Mouse (Mus musculus) layer of hippocampus, postnatal 36 days (tissue): ENCODE measurements around the gene Tinagl1. TPM values are rescaled to one million over a fixed set of nuclear protein-coding genes. Genes with fewer than 3 reads are reported as not detected.

Experiments
- DNase-seq, 2 experiments: peaks; one replicate each; pipeline ENCODE4 v3.0.0; 2022
- total RNA-seq, 2 experiments: library from RNA; stranded (reverse); gene quantifications; 2 replicates each; pipeline ENCODE4 v1.2.3; 2021

Gene Tinagl1
- total RNA-seq, 2 experiments from 2014 or later = 6.2 to 9.9 TPM

DNA sequence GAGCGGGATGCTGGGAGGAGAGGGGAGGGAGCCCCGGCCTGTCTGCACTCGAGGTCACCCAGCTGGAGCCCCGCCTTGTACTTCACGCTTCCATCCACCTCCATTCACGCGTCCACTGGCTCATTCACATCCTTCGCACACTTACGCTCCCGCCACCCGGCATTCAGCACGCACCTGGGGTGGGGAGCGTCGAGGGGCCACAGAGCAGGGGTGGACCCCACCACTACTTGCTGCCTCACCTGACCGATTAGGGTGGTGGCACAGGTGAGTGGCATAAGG, 35.8 kb downstream of the Tinagl1 start, which contains the start of gene Hcrtr1:
TSS of gene Hcrtr1 (minus strand) at position 146 of the 279 bp plus-strand sequence.
- DNase-seq = no peak

DNA sequence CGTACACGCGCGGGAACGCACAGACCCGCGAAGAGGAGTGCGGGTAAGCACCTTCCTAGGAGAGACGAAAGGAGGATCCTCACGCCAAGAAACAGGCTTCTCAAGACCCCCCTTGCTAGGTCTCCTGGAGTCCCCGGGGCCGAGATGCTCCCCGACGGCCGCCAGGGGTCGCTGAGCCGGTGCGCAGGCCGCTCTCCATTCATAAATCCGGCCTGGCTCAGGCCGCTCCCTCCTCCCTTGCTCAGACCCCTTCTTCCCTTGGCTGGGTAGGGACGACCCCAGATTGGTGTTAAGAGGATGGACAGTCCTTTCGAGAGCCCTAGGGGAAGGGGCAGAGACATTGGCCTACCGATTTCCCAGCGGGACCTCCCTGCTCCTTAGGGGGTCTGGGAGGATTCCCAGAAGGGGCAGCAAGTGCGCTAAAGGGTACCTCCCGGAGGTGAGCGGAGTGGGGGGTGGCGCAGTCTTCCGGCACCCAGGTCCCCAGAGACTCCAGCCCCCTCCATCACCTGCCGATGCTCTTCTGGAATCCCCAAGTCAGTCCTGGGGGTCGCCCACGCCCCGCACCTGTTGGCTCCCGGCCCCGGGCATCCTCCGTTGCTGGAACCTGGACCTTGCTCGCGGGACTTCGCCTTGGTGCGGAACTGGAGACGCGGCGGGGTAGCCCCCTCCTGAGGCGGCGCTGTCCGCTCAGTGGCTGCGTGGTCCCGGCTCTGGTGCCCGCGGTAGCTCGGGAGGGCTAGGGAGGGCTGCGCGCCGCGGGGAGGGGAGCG, 36.3 kb downstream of the Tinagl1 start:
- peak; percentile 62 to 71 for DNase-seq

DNA sequence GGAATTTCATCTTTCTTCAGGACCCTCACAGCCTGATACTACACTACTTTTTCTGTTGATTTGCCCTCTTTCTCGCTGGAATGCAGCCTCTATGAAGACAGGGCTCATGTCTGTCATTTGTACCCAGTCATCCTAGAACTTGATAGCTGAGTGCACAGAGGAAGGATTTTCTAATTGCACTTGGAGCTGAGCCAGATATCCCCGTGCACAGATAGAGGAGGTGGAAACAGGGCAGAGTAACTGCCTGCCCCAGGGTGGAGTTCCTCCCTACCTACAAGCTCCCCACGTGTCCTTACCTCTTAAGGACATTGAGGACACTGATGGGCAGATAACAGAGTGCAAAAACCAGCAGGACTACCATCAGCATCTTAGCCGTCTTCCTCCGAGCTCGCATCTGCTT, 41.5 kb downstream of the Tinagl1 start:
- no peak for DNase-seq

DNA sequence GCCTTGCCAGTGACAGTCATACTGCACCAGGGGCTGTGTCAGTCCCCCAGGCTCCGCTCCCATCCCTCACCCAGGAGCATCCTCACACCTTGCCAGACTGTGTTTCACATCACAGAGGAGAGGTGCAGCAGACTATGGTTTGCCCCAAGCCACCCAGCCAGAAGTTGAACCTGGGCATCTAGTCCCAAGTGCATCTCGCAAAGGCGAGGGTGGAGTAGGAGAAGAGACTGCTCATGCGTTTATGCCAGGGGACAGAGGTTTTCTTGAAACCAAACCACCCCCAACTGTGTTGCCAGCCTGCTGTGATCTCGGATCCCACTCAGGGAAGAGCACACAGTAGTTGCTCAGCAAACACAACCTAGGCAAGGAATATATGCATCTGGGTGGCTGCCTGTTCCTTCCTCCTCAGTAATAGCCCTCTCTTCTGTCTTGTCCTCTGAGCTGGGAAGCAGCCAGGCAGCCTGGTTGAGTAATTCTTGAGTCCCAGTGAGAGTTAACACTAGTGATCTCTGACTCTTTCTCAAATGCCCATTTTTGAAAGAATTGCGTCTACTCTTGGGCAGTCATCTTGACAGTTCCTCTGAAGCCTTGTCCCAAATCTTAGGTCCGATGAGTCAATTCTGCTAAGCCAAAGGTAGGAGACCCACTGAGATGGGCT, 43.3 kb downstream of the Tinagl1 start:
- no peak for DNase-seq

DNA sequence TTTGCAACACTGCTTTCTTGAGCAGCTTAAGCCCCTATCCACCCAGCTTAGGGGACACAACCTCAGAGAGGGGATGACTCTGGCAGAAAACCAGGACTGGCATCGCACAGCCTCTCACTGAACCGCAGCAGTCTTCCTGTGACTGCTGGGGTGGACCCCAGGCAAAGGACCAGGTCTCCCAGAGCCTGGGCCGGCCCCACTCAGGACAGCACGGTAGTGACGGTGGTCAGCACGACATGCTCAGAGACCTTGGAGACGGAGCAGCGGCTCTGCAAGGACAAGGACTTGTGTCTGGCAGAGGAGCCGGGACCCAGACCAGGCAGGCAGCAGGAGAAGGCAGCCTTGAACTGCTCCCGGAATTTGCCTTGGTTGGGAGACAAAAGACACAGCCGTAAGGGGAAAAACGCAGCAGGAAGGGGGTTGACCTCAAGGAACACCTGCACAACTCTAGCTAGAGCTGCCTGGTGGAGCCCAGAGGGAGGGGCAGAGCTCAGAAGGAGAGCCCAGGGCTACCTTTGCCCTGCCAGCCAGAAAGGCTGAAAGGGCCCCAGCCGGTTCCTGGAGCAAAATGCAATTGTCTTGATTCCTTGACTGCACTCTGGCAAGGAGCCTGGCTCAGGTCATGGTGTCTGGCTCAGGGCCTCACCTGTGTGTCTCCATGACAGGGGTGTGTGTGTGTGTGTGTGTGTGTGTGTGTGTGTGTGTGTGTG, 44.1 kb downstream of the Tinagl1 start:
- DNase-seq = no peak

DNA sequence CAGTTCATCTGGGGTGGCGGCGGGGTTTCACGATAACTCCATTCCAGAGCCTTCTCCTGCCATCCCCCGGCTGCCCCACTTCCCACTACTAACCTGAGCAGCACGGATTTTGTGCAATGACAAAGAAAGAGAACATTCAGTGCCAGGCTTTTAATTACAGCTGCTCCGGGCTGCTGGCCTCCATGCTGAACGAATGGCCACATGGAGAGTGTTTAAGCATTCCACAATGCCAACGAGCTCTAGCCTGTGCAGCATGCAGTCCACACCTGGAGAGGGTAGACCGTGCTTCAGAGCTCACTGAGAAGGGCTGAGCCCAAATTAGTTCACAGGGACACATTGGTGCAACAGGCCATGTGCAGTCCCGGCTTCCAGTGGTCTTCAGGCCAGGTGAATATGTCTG, 44.8 kb downstream of the Tinagl1 start:
- no peak for DNase-seq

DNA sequence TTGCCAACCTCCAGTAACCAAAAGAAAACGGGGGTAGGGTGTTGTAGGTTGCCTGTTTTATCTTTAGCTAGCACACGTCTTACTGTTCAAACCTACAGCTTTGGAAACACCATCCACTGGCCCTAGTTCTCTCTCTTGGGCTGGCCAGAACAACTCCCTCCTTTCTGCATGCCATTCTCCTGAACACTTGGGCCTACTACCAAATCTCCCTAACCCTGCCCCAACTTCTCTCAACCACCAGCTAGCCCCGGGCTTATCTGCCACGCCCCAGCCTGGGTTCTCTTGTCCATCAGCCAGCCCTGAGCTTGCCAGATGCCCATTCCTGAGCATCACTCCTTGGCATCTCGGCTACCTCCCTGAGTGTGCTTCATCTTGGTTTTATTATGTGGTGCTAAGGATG, 46.0 kb downstream of the Tinagl1 start:
- DNase-seq = no peak

DNA sequence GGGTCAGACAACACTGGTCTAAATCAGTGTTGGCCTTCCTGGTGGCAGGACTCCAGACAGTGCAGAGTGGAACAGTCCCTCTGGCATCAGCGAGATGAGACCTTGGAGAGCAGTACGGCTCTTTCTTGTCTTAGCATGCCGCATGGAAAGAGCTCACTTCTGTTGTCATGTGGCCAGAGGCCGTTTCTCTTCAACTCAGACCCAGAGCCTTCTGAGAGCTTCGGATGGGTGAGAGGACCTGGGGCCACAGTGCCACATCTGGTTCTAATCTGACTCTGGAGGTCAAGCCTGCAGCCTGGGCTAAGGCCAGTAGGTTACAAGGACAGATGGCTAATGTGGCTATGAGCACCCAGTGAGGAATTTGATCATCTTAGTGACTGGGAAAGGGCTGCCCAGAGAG, 49.0 kb downstream of the Tinagl1 start:
- no peak for DNase-seq

DNA sequence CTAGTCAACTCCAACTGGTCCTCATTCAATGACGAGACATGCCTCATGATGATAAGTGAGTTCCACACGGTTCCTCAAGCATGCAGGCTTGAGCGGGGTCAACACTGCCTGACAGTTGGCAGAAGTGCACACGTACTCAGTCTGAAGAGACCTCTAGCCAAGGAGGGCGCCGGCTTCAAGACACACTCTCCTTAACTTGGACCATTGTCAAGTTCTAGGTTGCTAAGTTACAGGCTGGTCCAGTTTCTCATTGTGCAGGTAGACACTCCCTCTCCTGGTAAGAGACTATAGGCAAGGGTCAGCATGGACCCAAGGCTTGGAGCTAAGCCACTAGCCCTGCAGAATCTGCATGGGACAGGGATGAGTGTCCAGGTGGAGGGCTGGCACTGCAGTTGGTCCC, 49.8 kb downstream of the Tinagl1 start:
- no peak for DNase-seq

DNA sequence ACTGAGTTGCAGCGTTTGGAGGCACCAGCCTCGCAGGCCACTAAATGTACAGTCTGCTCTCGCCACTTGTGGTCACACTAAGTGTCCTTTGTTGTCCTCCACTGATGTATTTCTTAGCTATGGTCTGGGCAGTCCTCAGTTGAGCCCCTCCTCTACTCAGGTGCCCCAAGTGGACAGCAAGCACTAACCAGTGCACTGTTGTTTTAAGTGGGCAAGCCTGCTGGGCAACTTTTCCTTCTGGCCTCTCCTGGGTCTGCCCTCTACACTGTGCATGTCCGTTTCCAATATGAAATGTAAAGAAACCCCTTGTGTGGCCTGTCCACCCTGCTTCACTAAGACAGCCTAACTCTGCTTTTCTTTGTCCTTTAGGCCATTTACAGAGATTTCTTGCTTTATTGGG, 50.8 kb downstream of the Tinagl1 start:
- no peak for DNase-seq

DNA sequence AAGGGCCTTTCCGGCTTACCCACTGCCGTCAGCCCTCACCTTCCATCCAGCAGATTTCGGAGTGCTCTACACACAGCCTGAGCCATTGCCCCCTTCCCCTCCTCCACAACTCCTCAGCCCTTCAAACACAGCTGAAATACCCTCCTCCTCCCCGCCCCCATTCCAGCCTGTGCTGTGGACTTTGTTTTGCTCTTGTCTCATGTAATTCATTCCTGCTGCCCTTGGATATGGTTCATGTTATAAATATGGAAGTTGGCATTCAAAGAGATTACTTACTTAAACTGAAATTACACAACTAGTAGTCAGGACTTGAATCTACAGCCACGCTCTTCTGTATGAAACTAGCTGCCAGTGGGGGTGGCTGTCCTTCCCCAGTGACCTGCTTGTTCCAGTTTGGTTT, 51.9 kb downstream of the Tinagl1 start:
- DNase-seq = no peak

DNA sequence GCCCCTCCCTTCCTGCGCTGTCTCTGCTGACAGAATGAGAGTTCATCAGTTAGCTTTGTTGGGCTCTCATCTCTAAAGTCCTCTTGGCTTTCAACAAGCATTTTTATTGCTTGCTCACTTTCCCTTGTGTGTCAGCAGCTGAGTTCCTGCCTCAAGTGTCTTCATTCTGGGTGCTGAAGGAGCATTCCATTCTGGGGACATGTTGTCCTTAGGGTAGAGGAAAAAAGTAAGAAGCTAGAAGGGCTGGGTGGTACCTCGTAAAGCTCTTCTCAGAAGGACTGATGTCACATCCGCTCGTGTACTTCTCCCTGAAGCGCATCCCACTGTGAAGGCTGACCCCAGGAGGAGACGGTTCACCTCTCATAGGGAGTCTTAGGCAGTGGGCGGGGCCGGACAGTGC, 53.4 kb downstream of the Tinagl1 start:
- no peak for DNase-seq

DNA sequence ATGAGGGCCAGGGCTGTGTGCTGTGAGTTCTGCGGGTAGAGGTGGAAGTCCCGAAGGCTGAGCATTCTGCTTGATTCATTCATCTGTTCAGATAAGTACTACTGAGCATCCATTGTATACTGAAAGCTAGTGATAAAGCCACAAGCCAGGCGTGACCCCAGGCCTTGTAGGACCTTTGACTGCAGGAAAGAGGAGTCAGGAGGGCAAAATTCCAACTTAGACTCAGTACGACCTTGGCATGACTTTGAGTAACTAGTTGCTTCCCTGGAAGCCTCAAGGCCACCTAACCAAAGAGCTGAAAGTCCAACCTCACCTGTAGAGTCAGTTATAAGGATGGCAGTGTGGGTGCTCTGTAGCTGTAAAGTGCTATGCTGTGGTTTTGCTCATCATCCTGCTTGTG, 54.2 kb downstream of the Tinagl1 start:
- no peak for DNase-seq

Other genes starting within 250 kb of the Tinagl1 start
- gene Spocd1, start 245.9 kb downstream of the Tinagl1 start, total RNA-seq = under 1 TPM; 0.51 to 0.55 TPM
- 100 to 1,000 TPM; 529 to 570 TPM for gene Adgrb2, start 190.3 kb downstream of the Tinagl1 start, total RNA-seq
- gene Col16a1, start 127.3 kb downstream of the Tinagl1 start, total RNA-seq = 10 to 100 TPM; 12.4 to 16.3 TPM
- gene Pef1, start 72.6 kb downstream of the Tinagl1 start, total RNA-seq = 10 to 100 TPM; 63.7 TPM
- gene Hcrtr1, start 35.8 kb downstream of the Tinagl1 start, total RNA-seq = 1 to 10 TPM; 2.7 to 3.1 TPM
- not detected for gene Gm853, start 47.3 kb upstream of the Tinagl1 start, total RNA-seq
- 10 to 100 TPM; 12.0 to 13.2 TPM for gene Serinc2, start 104.1 kb upstream of the Tinagl1 start, total RNA-seq
- 10 to 100 TPM; 94.1 to 94.6 TPM for gene Fabp3, start 133.5 kb upstream of the Tinagl1 start, total RNA-seq
- 1 to 10 TPM in 1 of 2 experiments, not detected in 1; 1.1 TPM for gene Gm10570, start 133.6 kb upstream of the Tinagl1 start, total RNA-seq
- 10 to 100 TPM; 62.2 to 64.1 TPM for gene Zcchc17, start 184.8 kb upstream of the Tinagl1 start, total RNA-seq
- gene Snrnp40, start 185.0 kb upstream of the Tinagl1 start, total RNA-seq = 10 to 100 TPM; 31.9 to 32.8 TPM